Mouse (Mus musculus): ENCODE measurements at regions not wholly inside any gene's neighbourhood (a gene's known extent, or its start where the extent isn't known, plus 50 kb on each side); places are given as distances from the start of the nearest gene placed in this dataset.

DNA sequence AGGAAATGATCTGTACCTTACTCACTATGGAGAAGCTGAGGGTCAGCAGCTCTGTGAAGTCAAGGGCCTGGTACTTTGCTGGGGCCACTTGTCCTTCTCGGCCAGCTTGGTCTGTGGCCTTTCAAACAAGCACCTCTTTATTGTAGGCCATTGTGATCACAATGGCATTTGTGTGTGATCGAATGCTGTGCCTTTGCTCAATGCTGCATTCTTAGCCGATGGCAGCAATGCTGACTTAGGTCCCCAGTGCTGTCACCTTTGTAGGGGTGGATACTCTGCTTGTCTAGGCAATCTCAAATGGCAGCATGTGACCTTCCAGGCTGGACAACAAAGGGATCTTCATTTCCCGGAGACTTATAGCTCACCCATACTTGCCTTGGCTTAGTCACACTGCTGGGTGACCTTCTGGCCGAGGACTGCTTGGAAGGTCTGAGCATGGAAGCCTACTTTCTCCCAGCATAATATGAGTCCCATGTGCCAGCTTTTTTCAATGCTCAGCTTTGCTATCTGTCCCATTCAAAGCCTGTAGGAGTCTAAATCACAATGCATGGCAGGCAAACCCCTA is 100.4 kb upstream of the Shh start:
- DNase-seq (ENCODE audit: low read depth, low spot score): no peak

DNA sequence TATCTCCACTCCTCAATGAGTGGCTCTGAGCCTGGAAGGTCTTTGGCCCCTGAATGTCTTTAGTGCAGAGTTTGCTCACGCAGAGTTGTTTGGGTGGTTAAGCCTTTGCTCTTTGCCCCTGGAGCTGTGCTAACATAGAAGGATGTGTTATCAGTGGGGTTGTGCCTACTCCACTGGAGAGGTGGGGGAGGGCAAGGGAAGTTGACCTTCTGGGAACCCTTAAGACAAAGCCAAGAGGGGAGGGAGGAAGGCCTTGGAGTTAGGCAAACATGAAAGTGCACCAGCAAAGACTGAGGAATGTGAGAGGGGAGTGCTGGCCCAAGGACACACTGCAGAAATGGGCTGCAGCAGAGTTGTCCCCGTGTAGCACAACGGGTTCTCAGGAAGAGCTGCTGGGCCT is 96.3 kb upstream of the Shh start:
- no peak for DNase-seq (ENCODE audit: low read depth, low spot score)

DNA sequence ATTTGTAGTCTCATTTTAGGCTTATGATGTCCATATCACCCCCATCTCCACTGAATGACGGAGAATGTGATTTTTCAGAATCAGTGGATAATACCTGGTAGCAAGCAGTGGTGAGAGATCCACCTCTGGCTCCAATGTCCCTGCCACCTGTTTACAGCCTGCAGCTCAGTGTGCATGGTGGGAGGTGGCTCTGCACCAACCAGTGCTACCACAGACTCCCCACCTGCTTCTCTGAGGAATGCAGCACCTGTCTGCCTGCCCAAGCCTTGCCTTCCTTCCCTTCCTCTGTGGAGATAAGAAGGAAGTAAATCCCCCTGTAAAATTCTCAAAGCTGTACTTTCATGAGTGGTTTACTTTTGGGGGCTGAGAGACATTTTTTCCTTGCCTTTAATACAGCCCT is 95.9 kb upstream of the Shh start:
- no peak for DNase-seq (ENCODE audit: low read depth, low spot score)

DNA sequence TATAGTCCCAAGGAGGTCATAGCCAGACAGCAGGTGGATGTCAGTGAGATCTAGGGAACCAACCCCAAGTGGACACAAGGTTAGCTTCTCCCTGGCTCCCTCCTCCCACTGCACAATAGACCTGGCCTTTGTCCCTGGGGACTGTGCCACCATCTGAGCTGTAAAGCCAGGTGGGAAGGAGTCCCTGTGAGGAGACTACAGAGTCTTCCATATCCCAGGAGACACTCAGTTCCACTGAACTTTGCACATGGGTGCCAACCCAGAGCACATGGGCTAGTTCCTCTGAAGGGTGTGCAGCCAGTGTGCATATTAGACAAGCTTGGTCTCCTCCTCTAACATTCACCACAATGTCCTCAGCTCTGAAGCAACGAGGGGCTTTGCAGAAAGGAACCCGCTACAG is 86.5 kb upstream of the Shh start:
- no peak for DNase-seq (ENCODE audit: low read depth, low spot score)

DNA sequence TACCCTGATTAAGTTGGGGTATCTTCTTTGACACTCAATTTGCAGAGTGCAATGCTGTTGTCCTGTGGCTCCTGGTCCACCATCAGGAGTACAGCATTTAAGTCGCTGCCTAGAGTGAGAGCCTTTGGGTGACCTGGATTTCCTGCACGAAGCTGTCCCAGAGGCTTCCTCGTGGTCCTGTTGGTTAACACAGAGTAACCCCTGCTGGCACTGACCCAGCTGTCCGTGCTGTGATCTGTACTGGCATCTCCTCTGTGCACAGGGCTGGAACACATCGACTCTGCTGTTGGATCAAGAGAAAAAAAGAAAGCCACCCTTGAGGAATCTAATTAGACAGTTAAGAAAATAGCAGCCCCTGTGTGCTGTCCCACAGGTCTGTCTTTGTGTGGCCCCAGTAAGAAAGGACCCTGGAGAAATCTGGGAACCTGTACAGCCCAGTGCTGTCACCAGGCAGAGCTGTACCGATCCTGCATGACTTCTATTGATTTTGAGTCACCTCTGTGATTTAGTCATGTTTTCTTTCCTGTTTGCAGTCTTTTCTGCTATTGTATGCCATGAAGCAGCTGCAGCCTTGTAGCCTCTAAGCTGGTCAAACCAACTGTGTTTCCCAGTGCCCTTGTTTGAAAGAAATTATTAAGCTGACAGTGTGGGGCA is 63.3 kb upstream of the Shh start:
- DNase-seq (ENCODE audit: low read depth, low spot score): no peak

DNA sequence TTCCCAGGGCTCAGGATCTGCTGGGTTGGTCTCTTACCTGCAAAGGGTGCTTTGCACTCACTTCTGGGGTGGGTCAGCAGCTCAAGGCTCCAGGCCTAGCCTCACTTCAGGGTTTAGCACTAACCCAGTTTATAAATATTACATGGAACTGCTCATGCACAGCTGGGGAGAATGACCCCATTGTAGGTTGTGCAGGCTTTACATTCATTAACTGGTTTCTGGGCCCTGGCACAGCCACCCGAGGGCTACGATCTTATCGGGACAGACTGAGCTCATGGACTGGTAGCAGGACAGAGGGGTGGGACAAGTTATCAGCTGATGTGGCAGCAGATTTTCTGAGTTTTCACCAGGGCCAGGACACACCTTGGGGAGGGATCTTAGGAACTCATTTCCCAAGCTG is 59.4 kb upstream of the Shh start:
- DNase-seq (ENCODE audit: low read depth, low spot score): no peak

DNA sequence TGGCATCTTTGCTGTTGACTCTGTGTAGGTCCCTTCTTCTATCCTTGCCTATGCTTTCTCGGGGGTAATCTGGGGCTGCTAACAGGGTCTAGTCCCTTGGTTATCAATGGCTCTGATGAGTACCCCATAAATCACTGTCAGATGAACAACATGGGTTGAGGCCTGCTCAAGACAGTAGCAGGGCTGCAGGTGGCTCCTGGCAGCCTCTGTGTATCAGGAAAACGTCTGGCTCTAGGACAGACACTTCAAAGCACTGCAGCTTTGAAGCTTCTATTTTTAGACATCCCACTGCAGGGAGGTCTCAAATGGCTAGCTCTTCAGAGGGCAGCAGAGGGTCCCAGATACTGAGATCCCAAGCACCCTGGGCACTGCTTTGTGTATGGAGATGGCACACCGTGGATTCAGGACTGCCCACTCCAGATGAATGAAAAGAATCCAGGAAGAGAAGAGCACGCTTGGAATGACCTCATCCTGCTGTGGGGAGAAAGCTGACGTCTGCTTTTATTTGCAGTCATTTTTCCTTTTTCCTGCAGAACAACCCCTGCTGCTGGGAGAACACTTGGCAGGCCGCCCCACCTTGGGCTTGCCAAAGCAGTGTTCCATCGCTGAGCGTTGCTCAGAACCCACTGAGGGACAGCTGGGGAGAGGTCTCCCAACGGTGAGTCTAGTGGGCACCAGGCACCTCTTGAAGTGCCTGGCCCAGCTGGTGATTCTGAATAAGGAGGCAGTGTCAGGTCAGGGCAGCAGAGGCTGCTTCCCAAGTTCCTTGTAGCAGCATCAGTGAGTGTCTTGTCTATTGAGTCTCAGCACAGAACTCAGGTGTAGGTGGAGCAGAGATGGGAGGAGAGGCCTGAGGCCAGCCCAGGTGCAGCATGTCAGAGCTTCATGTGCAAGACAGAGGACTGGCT is 54.0 kb upstream of the Shh start:
- DNase-seq (ENCODE audit: low read depth, low spot score): no peak

DNA sequence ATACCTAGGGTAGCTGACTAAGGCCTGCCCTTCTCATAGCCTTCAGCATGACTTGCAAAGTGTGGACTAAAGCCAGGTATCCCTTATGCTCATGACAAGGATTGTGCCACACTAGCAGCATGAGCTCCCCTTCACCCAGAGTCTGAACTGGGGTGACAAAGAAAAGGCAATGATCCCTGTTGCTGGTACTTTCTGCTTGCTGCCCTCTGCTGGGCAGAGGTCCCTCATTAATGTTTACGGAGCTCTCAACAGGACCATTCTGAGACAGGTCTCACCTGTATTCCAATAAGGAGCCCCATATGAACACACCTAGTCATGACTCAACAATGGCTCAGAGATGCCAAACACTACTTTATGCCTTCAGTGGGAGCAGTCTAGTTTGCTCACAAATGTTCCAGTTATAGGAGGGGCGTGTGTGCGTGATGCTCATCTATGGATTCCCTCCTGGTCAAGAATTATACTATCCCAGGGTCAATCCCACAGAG is 52.0 kb upstream of the Shh start:
- no peak for DNase-seq (ENCODE audit: low read depth, low spot score)

Data from retina, postnatal 7 days (tissue).